Mouse (Mus musculus): ENCODE measurements at regions not wholly inside any gene's neighbourhood (a gene's known extent, or its start where the extent isn't known, plus 50 kb on each side); places are given as distances from the start of the nearest gene placed in this dataset.

DNA sequence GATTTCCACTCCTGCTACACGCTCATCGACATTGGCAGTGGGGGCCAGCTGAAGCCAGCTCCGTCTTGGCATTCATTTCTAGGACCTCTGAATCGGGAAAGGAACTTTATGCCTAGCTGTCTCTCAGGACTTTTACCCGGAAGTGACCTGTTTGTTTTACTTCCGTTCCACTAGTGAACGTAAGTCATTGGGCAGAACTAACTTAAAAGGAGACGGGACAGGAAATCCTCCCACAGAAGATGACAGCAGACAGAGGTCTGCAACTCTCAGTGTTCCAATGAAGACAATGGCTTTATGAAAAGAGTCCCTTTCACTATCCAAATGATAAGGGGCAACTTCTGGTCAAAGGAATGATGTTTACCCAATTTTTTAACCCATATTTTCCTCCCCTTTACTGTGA, 155.5 kb downstream of the Sec61b start:
- no peak for DNase-seq

DNA sequence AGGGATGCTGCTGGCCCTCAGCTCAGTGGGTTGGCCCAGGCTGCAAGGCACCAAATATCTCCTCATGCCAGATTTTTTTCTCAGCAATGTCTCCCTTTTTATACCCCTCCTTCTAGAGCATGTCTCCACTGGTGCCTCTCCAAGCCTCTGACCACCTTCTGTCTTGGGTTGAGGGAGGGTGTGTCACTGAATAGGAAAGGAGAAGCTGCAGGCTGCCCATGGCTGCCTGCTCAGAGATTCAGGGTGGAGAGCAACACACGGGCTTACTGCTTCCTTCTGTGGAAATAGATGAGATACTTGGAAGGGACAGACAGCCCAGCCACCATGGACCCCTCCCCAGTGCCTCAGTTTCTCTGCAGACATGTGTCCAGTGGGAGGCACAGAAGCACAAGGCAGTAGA, 156.0 kb downstream of the Sec61b start:
- no peak for DNase-seq

DNA sequence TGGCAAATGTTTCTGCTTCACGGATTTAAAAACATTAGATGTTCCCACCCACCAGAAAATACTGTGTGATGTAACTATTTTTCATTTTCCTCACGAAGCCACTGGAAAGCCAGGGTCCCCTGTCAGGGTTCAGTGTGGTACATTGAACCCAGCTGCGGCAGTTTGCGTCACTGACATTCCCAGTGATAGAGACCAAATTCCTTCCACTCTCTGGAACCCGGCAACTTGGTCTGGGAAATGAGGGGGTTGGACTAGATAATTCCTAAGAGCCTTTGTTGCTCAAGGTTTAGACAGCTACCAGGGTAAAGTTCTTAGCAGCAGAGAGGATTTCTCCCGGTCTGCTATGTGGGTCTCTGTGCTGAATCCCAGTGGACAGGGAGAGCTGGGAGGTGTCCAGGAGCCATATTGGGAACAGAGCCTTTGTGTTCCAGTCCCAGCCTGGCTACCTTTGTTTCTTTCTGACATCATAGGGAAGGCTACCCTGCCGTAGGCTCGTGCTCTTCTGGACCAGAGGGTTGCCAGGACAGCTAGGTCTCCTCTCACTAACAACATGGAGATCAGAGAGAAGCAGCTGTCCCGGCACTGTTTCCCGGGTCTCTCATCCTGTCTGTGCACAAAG, 164.5 kb downstream of the Sec61b start:
- no peak for DNase-seq

DNA sequence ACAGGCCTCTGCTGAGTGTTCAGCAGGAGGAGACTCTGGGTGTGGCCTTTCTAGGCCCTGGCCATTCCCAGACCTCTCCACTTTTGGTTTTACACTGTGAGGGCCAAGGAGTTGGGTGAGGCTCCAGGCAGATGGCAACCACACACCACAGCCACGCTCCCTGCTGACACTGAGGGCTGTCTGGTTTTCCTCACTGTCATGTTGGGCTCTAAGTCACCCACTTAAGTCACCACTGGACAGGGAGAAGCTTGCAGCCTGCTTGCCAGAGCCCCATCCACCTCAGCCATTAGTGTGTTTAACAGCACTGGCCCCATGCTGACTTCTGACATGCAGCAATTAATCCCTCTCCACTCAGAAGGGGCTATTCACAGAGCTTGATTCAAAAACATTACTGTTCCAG, 170.6 kb downstream of the Sec61b start:
- DNase-seq, result no peak

DNA sequence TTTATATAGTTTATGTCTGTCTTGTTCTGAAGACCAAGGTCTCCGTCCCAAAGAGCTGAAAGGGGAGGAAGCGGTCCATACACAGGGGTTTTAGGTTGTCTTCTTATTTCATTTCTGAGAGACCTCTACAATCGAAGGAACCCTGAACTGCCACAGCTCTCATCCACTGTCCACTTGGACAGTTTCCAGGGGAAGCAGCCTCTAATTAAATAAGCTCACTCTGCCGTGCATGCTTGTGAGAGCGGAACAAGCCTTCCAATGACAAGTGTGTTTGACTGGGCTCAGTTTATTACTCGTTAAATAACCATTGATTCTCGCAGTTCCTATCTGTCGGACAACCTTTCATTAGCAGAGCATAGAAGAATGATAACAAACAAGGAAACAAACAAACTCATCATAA, 174.2 kb downstream of the Sec61b start:
- no peak for DNase-seq

DNA sequence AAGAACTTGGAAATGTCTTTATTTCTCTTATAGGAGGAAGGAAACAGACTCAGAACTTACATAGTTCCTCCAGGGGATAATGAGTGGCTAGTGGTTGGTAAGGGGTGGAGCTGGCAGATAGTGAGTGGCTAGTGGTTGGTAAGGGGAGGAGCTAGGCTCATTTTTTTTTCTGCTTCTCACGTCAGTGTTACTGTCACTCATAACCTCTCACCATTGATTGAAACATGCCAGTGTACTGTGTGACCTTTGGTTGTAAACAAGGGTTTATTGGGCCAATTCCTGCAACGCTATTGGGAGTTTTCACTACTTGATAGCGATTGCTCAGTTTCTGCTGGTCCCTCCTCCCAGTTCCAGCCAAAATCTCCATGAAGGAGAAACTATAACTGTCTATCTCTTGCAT, 175.5 kb downstream of the Sec61b start:
- no peak for DNase-seq

DNA sequence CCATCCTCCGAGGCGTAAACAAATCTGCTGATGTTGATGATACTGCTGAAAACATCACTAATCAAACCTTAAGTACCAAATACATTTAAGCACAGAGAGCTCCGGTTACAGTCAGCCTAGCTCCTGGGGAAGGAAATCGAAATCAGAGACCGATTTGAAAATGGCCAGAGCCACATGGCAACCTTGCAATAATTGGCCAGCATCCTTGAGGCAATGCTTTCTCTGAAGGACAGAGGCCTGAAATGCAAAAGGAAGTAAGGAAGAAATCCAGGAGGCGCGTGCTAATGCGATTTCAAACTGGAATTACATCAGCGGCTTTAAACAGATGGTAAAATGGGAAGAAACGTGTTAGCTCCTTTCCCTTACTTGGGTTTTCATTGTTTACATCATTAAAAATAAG, 177.1 kb downstream of the Sec61b start:
- no peak for DNase-seq

DNA sequence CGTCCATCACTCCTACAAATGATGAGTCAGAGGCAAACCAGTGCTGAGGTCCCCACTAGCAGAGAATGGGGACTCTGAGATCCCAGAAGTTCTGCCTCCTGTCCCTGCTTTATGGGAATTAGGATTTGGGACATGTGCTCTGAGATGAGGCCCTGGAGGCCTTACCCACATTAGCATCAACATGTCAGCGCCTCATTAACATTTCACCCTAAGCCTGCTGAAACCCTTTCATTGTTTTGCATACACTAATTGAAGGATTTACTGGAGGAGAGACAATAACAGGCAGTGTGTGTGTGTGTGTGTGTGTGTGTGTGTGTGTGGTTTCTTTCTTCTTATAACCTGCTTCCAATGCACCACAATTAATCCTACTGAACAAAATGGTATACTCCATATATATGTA, 178.7 kb downstream of the Sec61b start:
- no peak for DNase-seq

DNA sequence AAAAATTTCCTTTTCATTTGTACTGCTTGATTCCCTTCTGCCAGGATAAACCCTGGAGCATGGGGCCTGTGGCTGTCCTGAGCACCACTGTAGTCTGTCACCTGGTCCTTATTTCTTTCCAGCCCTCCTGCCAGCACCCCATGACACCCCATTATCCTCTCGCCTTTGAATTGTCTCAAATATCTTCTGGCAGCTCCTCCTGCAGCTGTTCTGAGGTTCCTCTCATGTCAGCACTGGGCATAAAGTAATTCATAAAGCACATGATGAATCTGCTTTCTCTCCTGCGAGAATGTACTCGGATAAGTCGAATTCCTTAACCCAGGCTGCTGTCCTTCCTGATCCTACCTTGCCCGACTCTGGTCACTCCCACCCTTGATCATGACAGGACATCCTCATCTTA, 195.1 kb downstream of the Sec61b start:
- DNase-seq, result no peak

DNA sequence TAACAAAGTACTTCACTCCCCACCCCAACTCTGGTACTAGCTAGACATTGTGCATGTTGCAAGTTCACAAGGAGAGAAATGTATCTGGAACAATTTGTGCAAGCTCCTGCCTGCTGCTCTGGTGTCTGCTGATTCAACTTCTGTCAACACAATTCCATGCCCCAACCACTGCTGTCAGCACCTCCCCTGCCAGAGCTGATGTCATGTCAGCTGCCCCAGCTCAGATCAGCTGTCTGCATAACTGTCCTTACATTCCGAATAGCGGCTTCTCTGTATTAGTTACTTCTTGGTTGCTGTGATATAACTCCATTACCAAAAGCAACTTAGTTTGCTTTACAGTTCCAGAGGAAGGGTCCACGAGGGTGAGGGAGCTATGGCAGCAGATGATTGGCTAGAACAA, 196.0 kb downstream of the Sec61b start:
- no peak for DNase-seq

DNA sequence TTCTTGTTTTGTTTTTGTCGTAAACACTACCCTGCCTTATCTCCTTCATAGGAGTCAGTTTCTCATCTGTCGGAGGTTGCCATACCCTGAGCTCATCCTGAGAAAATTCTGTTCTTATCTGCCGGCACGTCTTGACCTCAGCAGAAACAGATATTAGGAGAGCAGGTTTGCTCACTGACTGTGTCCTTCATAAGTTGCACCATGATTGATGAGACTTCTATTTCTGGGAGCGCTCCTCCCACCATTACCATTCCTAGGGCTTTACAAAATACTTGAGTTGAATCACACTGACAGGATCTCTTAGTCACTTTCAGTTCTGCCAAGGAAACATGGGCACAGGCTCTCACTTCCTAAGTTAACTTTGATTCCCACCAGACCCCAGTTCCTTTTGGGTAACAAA, 196.9 kb downstream of the Sec61b start:
- DNase-seq, result no peak

DNA sequence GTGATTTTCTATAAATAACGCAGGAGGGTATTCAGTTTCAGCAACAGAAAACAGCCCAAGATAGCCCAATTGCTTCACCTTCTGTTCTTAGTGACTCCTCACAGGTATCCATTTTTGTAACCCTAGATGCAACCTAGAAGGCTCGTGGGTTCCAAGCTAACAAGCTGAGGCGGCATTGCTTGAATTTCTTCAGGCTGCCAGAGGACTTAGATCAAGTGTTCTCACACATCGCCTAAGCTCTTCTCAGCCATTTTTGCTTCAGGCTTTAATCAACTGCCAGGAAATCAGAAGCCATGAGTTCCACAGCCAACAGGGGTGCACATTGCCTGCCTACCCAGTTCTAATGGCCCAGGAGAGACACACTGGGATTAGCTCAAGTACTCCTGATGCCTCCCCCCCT, 206.7 kb downstream of the Sec61b start:
- no peak for DNase-seq

DNA sequence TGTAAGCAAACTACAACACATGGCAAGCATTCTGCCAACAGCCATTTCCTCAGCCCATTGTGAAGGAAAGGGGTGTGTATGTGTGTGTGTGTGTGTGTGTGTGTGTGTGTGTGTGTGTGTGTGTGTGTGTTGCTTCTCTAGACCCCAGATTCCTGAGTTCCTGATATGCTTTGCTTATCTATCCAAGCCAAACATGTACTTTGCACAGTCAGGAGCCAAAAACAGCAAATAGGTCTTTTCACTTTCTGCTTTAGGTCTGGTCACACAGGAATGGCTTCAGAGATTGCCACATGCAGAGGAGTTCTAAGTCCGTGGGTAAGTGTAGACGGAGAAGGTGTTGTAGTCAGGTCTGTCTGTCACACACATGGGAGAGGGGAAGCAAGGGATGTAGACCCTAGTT, 216.7 kb downstream of the Sec61b start:
- no peak for DNase-seq

DNA sequence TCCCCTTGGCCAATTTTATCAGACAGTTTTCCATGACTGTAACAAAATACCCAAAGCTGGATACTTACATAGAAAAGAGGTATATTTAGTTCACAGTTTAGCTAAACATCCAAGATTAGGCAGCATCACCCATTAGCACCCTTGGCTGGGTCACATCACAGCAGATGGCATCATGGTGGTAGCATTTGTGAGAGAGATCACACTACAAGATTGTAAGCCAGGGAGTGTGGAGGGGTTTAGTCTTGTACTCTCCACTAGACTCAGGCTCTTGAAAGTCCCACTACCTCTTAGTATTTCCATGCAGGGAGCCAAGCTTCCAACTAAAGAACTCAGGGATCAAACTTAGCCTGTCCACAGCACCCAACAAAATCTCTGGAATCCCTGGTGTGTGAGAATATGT, 218.2 kb downstream of the Sec61b start:
- DNase-seq, result no peak

DNA sequence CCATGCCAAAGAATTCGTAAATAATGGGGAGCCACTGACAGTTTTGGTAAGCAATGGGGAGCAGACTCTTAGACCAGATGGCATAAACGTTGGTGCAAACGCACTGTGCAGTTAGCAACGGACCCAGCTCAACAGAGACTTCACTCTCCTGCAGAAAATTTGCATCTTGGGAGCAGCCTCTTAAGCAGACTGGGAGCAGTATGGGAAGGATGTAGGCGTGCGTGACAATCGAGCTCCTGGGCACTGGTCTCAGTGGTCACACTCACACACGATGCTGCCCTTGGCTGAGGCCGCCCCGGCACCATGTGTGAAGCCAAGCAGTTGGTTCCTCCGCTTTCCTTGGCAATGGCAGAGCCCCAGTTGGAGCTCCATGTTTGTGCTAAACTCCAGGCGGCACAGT, 218.8 kb downstream of the Sec61b start:
- DNase-seq, result peak; percentile 32

DNA sequence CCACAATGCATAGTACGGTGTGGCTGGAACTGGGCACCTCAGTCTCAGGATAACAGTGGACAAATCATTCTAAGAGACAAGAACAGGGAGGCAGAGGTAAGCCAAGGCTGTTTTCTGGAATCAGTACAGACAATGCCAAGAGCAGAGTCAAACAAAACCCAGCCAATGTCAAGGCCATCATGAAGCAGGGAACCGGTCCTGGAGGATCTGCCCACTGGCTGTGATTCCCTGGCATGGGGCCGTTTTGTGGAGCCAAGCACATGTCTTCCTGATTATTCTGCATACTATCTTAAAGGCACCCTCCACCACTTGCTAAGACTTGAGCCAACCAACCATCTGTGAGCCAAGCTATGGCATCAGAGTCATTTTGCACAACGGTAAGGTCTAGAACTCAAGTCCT, 222.6 kb downstream of the Sec61b start:
- no peak for DNase-seq

DNA sequence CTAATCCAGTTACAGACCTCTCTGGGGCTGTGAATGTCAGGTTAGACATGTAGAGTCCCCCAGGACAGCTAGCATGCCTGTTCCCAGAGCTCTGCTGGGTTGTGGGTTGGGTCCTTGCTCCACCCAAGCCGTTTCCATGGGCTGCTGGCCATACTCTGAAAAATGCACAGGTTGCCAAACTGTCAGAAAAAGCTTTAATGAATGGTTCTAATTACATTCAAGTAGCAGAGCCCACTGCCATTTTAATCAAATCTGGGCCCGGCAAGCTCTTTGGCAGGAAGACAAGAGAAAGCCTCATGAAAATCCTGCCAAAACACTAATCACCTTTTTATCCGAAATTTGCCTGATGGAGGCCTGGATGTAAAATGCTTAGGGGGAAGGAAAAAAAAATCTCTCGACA, 224.1 kb downstream of the Sec61b start:
- peak; percentile 40 for DNase-seq

DNA sequence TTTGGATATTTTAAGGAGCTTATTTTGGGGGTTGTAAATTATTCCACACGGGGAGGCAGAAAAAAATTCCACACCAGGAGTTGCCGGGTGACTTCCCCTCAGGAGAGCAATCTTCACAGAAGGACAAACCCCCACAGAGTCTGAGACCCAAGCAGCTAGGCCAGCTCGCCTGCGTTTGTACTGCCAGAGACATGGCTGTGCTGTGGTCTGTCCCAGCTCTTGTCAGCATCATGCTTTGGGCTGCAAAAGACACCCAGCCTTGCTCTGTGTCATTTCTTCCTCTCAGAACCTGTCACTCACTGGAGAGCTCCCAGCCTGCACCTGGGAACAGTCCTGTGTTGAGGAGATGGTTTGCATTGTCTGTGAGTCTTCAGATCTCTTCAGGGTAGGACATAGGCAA, 224.5 kb downstream of the Sec61b start:
- DNase-seq, result peak; percentile 30

DNA sequence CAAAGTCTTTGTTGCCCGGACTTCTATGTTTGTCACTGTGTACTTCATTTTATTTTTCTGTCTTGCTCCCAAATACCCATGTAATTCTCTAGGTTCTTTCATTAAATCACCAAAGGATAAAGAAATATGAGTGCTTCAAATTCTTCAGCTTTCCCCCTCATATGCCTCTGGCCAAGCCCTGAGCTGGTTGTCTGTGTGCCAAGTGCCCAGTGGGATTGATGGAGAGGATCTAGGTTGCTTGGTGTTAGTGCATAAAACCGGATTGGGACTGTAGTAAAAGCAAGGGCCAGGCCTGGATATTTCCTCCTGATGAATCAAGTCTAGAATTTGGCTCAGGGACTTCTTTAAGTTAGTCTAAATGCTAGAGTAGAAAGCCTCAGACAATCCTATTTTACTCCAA, 229.0 kb downstream of the Sec61b start:
- no peak for DNase-seq

DNA sequence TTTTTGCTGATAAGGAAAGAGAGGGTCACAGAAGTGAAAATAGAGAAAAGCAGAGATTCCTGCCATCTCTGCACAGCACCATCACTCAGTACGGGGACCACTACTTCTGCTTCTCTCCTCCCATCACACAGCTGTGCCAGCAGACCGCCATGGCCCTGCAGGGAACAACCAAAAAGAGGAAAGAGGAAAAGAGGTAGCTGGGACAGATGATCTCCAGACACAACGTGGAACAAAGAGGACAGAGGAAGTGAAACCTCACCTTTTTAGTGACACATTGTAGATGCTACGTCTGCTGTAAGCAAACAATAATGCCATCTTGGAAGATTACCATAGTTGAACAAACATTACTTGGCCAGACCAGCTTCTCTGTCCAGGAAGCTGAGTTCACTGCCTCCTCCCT, 230.1 kb downstream of the Sec61b start:
- DNase-seq, result no peak

DNA sequence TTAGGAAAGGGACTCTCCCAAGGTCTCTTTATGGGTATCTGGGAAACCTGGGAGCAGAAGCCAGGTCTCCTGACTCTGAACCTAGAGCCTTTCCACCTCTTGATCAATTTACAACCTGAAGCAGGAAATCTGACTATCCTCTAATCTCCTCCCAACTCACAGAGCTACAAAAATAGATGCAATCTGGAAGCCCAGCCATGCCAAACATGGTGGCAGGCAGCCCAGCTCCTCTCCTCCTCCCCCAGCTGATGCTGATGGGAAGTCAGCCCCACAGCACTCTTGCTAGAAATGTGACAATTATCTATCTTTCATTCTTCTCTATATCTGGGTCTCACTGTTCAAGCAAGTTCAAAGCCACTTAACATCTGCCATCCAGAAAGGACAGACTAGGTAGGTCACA, 233.5 kb downstream of the Sec61b start:
- peak; percentile 89 for DNase-seq

DNA sequence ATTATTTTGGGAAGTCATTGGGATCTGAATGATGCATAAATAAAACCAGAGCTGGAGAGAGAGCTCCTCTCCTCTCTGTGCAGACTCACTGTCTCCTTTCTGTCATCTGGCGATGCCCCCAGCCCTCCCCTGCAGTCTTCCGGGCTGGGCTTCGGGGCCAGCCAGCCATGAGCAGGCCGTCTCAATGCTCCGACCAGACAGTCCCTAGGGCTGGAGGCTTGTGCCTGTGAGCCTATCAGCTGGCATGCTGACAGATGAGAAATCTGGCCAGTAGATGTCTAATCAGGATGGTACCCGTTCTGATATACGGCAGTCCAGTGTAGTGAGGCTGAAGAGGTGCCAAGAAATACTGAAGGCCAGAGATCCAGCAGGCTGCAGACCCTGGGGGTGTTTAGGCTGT, 238.9 kb downstream of the Sec61b start:
- no peak for DNase-seq

DNA sequence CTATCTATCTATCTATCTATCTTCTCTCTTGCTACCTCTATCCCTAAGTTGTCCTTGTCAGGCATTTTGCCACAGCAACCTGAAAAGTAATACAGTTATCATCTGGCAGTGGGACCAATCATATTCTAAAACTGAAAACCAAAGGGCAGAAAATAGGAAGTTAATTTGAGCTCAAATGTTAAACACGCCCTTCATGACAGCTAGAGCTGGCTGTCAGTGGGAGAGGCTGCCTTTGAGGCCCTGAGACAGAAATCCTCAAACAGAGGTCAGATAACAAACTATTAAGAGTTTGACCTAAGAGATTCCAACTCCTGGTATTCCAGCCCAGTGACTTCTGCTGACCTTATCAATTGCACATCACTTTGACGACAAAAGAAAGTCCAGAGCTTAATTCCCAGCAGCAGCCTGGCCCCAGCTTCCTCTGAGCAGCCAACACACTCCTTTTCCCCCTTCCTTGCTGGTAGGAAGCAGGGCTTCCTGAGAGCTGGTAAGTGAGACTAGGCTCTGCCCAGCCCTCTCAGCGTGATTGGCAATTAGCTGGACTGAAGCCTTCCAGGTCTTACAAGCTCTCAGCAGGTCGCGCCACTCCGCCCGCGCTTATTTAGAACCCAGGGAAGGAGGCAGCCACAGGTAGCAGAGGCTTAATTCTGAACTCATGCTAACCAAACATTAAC, 250.0 kb downstream of the Sec61b start:
- DNase-seq, result peak; percentile 32

DNA sequence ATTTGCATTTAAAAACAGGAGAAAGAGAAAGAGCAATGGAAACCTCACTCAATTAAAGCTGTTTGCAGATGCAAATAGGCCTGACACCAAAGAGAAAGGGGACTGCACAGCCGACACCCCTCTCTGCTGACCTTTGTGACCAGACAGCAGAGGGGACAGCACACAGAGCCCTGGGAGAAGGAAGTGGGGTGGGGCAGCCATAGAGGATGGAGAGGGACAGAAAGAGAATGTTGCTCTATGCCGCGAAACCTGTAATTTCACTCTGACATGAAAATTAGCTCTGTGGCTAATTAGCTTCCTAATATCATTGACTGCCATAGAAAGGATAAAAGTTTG, 250.5 kb downstream of the Sec61b start:
- no peak for DNase-seq

DNA sequence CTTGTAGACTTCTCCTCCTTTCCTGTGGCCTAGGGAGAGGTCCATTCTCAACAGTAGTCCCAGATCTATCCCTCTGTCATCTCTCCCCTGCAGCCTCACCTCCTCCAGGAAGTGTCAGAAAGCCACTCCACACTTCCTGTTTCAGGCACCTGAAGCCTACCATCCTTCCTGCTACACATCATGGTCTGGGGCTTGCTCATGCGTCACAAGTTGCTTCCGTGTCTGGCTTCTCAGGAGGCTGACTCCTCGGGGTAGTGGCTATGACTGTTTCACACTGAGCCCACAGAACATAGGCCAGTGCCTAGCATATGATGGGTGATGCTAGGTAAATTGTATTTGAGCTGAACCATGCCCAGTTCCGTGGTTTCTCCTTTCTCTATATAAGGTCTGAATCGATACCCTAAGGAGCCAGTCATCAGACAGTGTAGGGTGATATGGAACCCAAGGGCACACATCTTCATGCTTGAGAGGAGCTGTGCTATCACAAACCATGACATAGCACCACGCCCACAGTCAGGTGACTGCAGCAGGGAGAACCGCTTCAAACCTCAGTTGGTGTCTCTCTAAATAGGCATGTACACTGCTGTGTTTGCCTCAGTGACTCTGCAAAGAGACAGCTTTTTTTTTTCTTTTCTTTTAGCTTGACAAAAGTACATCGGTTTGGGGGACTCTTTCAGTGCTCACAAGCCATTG, 272.2 kb downstream of the Sec61b start:
- no peak for DNase-seq
